Mouse (Mus musculus): ENCODE measurements around the gene Hoxa3.

Hoxa3 gene

DNA sequence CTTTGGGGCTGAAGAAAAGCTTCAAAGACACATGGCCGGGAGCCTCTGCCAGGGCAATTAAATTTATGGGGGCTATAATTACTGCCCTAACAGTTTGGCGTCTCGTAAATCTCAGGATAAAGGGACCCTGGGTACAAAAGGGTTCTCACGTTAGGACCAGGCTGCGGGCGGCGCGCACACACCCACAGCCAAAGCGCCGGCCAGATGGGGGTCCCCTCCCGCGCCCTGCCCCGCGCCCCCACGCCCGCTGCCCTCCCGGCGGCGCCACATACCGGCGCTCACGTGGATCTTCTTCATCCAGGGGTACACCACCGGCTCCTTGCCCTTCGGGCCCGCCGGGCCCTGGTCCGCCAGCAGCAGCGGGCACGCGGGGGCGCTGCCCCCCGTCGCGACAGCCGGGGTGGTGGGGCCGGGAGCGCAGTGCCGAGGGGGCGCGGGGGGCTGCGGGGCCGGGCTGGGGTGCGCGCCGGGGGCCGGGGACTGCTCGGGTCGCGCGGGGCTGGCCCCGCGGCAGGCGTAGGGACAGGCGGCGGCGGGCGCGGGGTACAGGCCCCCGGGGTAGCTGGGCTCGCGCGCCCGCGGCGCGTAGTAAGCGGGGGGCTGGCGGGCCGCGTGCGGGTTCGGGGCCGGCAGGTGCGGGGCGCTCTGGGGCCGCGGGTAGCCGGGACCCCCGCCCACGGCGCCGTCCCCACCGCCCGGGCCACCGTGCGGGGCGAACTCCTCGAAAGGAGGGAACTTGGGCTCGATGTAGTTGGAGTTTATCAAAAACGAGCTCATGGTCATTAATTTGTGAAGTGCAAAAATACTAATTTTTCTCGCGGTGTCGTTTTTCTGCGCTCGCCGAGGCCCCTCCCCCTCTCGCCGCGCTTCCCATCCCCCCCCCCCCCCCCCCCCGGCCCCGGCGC is 22.0 kb downstream of the Hoxa3 start, which contains the start of gene Hoxa4:
Gene Hoxa4, minus strand, starts transcription at position 848 of the 905 bp plus-strand sequence.
- in situ Hi-C loops (cut with MboI, MseI) = no loop called here

DNA sequence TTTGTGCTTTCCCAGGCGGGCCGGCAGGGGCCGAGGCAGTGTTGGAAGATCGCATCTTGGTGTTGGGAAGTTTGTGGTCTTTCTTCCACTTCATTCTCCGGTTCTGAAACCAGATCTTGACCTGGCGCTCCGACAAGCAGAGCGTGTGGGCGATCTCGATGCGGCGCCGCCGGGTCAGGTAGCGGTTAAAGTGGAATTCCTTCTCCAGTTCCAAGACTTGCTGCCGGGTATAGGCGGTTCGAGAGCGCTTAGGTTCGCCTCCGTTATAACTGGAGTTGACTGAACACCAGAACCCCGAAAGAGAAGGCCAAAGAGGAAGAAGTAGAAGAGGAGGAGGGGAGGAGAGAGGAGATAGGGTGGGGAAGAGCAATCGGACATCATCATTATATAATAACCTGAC is 22.7 kb downstream of the Hoxa3 start:
- in situ Hi-C loops (cut with MboI, MseI) = no loop called here

DNA sequence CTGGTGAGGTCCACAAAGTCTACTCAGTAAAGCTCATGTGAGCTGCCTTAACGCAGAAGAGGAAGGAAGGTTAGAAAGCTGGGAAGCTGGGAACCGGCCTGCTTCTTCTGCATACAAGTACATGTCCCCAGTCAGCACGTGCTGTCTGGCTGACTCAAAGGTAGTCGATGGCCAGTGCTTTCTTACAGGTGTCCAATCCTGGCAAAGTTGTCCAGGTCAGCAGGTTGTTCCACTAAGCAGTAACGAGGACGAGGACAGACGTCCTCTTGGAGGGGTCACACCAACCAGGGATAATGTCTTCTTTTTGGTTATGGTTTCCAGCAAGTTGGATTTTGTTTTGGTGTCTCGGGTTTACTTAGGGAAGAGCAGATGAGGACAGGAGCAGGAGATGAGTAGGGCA is 23.2 kb downstream of the Hoxa3 start:
- in situ Hi-C loops (cut with MboI, MseI) = no loop called here

DNA sequence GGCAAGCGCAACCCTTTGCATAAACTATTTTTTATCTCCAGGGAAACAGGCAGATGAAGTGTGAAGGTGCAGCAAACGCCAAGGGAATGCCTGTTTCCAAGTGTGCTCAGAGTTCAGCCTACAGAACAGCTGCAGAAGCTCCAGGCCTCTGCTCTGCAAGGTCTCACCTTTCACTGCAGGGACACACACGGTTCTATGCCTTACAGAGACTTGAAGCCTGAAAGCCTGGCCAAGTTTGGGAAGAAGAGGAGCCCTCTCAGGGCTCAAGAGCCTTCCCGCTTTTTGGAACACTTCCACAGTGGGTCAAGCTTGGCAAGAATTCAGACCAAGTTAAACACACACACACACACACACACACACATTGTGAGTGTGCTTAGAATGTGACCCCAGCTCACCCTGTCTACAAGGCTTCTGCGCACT is 24.0 kb downstream of the Hoxa3 start:
- in situ Hi-C loops (cut with MboI, MseI) = no loop called here

DNA sequence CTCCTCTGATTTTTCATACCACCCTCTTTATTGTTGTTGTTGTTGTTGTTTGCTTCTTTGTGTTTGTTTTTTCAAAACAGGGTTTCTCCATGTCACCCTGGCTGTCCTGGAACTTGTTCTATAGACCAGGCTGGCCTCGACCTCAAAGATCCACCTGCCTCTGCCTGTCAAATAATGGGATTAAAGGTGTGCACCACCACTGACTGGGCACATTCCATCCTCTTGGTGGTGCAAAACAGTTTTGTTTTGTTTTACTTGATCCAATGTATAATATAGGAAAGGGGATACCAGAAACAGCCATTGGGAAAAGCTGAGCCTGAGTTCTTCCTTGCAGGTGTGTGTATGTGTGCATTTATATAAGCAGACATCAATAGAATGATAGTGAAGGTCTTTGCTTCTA is 26.6 kb downstream of the Hoxa3 start:
- in situ Hi-C loops (cut with MboI, MseI) = no loop called here

DNA sequence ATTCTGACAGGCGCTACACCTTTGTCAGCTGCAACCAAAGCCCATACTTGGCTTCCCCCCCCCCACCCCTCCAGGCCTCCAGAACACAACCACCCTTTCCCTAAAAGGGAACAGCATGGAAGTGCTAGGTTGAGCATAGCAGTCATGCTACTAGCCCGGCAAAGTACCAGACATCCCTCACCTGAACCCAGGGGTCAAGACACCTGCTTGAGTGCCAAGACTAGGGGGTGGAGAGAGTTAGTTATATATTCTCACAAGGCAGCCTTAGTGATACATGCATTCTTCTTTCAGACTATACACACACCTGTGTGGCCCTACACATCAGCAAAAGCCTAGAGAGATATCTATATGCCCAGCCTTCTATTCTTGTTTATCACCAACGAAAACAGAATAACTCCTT is 27.3 kb downstream of the Hoxa3 start:
- in situ Hi-C loops (cut with MboI, MseI) = no loop called here

DNA sequence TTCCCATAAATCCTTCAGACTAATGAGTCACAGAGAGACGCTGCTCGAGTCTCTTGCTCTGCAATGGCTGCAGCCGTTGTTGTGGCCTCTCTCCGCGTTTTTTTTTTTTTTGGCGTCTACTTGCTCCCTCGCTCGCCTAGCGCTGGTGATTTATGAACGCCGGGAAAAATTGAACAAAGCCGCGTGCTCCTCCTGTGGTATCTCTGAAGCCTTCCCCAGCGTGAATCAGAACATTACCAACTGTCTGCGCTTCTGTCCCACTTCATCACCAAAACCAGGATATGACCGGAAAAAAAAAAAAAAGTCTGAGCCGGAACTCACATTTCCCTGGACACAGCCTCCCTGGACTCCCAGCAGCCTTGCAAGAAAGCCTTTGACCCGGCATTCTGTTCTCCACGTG is 27.9 kb downstream of the Hoxa3 start:
- in situ Hi-C loops (cut with MboI, MseI) = no loop called here

DNA sequence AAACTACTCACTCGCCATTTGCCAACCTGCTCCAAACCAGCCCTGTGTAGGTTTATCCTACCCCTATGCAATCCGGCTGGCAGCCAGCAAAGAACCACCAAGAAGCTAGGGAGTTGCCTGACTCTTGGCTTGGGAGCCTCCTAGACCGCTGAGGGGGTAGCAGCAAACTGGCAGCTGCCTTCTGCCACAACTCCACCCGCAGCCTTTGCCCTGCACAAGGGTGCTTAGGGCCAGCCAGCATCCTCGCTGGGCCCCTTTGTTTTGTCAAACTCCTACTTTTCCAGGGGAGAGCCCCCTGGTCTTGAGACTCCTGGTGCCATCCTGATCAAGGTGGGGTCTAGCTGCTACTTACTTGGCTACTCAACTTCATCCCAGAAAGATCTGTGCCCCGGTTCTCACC is 28.5 kb downstream of the Hoxa3 start:
- in situ Hi-C loops (cut with MboI, MseI) = no loop called here

DNA sequence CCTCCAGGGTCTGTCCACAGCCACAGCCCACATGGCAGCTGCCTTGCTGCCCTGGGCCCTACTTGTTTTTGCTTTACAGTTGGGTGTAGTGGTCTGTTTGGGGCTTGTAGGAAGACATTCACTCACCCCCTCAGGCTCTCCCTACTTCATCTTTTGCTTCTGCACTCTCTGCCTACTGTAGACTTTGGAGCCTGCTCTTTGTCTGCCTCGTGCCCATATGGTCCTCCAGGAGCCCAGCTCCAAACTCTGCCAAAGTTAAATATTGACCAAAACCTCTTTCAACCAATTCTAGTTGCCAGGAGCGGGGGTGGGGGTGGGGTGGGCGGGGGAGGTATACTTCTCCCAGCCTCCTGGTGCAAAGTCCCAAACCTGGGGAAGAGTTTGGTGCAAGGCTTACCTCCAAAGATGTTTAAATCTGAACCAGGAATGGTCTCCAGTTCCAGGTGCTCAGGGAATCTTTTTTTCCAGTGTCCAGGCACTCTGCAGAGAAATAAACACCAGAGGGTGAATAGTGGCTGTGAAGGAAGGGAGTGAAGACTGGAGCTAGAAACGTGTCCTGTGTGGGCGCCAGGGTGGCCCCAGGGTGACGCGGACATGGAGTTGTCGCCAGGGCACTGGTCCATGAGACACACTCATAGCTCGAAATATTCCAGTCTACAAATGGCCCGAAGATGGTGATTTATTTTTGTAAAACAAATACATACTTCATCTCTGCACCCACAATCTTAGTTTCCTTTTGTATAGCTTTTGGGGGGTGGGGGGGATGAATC is 29.6 kb downstream of the Hoxa3 start:
- in situ Hi-C loops (cut with MboI, MseI) = no loop called here

DNA sequence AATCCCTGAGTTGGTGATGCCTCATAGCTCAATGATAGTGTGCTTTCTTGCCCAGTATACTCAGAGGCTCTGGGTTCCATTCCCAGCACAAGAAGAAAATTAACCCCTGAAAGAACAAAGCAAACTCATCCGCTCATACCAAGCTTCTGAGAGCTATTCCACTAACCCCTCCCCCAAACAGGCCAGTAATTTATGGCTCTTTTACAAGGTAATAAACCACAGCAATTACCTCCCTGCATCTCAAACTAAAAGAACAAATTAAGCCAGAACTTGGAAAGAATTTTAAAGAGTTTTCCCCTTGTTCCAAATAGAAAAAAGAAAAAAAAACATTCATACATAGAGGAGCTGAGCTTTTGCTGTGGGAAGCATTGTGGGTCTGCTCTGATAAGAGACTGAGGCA is 30.3 kb downstream of the Hoxa3 start:
- in situ Hi-C loops (cut with MboI, MseI) = no loop called here

DNA sequence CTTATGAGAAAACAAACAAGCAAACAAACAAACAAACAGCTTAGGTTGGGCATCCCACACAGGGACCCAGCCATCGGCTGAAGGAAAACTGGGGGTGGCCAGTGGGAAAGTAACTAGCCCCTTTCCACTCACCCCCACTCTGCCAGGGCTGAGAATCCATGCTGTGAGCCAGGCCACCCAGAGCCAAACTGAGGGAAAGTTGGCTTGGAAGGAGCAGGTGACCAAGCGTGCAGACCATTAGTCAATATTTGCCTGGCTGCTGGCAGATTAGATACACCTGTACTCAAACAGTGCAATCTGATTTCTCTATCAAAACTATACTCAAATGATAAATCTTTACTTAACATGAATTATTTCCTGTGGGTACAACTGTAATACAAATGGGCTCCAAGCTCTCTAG is 31.1 kb downstream of the Hoxa3 start:
- in situ Hi-C loops (cut with MboI, MseI) = no loop called here

DNA sequence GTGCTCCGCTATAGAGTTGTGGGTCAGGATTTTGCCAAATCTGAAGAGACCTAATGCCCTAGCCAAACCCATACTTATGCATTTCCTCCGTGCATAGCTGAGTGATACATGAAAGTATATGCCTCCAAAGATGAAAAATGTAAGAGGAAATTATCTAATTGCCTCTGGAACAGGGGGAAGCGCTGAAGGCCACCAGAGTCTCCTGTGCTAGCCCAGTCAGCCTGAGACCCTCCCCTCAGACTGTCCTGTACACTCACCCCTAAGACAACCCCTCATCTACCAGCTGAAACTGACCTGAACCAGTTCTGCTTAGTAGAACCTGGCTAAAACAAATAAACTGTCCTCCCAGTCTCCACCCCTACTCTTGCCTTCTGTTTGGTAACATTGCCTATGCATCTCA is 32.4 kb downstream of the Hoxa3 start:
- in situ Hi-C loops (cut with MboI, MseI) = no loop called here

DNA sequence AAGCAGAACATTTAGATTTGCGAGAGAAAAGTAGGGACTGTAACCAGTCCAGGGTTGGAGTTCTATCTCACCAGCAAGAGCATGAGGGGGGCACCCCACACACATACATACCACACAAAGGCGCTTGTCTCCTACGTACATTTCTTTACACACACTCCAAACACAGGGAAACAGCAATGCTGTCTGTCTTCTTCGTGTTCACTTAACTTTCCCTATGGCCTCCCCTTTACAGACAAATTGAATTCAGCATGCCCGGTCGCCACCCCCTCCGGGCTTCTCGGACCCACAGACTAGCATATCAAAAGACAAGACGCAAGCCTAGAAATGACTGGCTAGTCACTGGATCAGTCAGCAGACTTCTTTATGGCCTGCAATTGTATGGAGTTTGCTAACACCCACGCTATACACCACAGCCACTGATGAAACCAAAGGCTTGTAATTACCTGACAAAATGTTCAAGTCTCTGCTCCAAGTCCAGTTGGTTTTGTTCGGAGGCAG is 32.9 kb downstream of the Hoxa3 start:
- in situ Hi-C loops (cut with MboI, MseI) = no loop called here

DNA sequence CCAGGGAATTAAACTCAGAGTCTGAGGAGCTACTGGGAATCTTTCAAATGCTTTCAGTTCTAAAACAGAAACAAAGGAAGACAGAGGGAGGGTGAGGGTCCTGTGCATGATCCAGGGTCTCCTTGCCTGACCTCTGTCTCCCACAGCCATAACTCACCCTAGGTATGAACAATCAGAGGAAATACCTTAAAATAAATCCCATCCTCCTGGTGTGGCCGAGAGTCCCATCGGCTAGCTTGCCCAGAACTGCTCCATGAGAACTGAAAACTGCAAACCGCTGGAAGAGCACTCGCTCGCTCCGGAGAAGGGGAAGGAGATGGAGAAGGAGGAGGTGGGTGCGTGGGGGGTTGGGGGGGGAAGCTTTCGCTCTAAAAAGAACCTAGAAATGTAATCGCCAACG is 33.4 kb downstream of the Hoxa3 start:
- in situ Hi-C loops (cut with MboI, MseI) = no loop called here

DNA sequence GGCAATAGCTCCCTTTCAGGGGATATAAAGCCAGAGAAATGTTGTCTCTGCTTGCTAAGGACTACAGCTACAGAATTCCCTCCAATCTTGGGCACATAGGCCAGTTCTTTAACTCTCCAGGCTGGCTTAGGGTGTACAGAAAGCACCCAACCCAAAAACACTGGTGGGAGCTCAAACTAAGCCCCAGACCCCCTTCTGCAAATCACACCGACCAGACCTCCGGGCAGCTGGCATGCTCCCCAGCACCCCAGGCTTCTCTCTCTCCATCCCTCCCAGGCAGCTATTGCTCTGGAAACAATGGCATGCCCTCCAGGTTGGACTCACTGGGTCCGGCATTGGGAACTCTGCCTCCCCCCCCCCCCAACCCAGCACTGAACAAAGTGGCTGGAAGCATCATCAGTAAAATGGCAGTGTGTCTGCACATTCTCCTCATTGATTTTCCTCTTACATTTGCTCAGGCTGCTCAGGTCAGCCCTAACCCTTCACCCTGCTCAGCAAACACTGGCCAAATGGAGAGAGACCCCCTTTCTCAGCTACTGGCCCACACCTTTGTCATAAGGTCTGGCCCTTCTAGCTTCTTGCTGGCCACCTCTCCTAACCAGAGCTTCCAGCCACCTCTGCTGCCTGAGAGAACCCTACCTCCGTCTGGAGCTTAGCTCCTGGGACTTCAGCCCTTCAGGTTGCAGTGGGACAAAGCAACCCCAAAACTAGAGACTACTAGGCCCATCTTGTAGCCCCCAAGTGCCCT is 34.0 kb downstream of the Hoxa3 start:
- in situ Hi-C loops (cut with MboI, MseI) = no loop called here

DNA sequence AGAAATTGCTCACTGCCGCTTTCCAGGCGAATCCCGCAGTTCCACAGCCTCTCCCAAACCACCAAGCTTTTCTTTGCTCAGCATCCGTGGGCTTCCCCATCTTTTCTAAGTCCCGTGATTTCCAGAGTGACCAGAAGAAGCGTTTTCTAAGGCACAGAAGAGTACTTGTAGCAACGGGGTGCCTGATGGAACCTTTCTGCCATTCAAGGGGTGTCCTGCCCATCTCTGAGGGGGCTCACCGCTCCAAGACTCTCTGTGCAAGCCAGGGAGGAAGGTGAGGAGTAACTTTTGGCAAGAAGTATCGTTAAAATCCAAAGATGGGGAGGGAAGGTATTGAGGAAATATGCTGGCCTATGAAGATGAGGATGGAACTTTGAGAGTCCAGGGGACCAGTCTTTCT is 35.3 kb downstream of the Hoxa3 start:
- in situ Hi-C loops (cut with MboI, MseI) = no loop called here

DNA sequence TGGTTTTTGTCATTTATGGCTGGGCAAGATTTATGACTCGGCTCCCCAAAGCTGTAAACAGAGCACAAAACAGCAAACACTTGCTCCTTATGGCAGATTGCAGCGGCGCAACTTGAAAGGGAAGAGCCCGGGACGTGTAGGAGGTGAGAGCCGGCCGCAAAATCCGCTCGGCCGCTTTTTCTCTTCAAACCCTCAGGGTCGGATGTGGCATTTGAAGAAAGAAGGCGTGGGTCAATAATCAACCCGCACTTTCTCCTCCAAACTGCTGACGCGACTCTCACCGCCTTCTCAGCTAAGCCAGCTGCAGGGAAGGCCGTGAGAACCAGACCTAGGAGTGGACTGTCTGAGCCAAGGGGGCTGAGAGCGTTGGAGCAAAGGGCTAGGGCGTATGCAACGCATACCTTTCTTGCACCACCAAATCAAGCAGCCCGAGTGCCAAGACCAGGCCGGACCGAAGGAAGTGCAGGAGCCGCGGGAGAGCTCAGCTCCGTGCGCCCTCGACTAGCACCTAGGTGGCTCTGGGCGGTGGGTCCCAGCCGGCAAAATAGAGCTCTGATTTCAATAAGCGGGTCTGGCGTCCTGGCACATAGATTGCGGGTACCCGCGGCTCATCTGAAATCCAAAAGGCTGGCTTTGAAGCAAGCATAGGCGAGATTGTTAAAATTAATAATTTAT is 35.9 kb downstream of the Hoxa3 start, which contains the start of gene 5730596B20Rik:
Gene 5730596B20Rik, plus strand, starts transcription at position 438 of the 675 bp plus-strand sequence.
- in situ Hi-C loops (cut with MboI, MseI) = no loop called here

DNA sequence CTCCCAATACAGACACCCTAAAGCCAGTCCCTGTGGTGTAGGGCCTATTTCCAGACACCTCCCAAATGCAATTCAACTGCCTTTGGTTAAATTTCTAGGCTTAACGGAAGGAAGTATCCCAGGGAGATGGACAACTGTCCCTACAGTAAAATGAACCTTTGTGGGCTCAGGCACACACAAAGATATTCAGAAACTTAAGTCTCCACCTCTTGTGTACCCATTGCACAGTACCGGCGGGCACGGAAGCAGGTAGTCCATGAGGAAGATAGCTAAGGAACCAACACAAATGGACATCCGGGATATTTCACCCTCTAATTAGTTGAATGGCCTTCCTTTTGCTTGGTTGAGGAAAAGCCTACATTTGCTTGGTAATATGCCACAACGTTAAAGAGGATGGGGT is 36.7 kb downstream of the Hoxa3 start:
- in situ Hi-C loops (cut with MboI, MseI) = no loop called here

DNA sequence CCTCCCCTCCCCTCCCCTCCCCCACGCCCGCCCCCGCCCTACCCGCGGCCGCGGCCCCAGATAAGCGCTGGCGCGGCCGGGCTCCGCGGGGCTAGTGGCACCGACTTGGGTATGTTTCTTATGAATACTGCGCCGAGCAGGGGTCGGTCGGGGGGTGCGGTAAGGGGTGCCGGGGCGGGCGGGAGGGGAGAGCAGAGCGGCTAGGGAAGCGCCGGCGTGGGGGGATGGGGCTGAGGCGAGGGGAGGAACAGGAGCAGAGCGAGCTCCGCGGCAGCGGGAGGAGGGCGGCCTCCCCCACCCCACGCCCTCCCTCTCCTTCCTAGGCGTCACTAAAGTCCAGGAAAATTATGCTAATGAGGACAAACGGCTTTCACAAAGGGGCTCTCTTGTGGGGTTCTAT is 37.3 kb downstream of the Hoxa3 start:
- in situ Hi-C loops (cut with MboI, MseI) = no loop called here

DNA sequence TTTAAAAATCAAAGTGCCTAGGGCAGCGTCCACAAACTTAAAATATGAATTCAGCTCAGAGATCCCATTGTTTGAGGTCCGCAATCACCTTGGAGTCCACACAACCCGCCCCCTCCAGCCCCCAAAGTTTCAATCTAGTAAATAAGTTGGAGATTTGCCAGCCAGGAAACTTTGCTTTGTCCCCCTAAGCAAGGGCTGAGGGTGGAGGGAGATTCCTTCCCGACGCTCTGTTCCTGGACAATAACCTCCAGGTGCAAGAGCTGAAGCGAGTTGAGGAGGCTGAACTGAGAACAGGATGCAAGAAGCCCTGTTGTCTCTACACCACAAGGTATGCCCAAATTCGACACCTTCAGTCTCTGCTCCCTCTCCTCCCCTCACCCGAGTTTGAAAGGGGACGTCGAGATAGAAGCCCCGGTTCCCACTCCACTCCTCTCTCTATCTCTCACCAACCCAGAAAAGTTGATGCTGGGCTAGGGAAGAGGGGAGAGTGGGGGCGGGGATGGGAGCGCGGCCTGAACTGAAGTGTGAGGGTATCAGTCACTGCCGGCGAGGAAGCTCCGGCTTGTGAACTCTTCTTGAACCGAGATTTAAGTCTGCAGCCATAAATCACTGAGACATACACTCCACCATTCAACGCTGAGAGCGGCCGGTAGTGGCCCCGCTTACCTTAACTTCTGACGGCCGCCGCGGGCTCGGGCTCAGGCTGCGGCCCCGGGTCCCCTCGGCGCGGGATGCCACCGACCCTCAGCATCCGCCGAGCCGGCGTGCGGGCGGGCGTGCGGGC is 38.0 kb downstream of the Hoxa3 start:
- in situ Hi-C loops (cut with MboI, MseI) = no loop called here

DNA sequence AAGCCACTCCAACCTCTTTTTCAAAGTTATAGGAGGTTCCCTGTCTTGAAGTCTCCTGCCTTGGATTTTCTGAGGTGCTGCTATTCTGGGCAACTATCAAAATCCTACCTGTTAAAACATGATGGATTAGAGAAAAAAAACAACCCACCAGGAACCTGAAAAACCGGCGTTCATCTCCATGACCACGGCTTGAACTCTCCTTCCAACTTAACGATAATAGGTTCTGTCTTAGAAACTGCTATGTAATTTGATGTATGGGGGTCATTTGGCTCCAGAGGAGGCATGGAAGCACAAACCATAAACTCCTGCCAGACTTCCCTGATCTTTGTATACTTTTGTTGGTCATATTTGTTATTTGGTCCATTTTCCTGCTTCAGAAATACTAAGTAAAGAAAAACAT is 39.5 kb downstream of the Hoxa3 start:
- in situ Hi-C loops (cut with MboI, MseI) = no loop called here

All from T-helper 1 cell (primary cell).